Mouse (Mus musculus): ENCODE data around the gene Numa1. TPM values are rescaled to one million over a fixed set of nuclear protein-coding genes. Genes with fewer than 3 reads are reported as not detected.

Numa1 gene
- polyA plus RNA-seq, 1 experiment from 2014 or later = 41.7 TPM

- no peaks in the 10 kb centered on the region for H3K4me1 ChIP-seq
- no peak overlapping the region for H3K4me2 ChIP-seq
- whole genome bisulfite sequencing = 86% methylated on average over 1 of the region's 1 CpGs
- no peak overlapping the region for H3K27ac ChIP-seq (replicated peaks)
- no peaks in the 10 kb centered on the region for H3K9me3 ChIP-seq
- peaks cover 59% of the 10 kb centered on the region for H3K36me3 ChIP-seq
- H3K27me3 ChIP-seq (replicated peaks) = no peaks in the 10 kb centered on the region
- no peak for ATAC-seq (ENCODE audit: extremely low read depth, insufficient number of reproducible peaks, low FRiP score, low TSS enrichment)
- H3K4me3 ChIP-seq = no peak overlapping the region
- H3K9ac ChIP-seq = no peak overlapping the region
Measured at GRCm38 (mm10) chr7:101982735-101983134, 48.8 kb downstream of the Numa1 start.

- Histone ChIP-seq H3K4me2 (no peak overlapping the region), H3K27me3 (replicated peaks) (no peaks in the 10 kb centered on the region), H3K9me3 (no peaks in the 10 kb centered on the region), H3K4me3 (no peak overlapping the region), H3K36me3 (peaks cover 76% of the 10 kb centered on the region), H3K27ac (replicated peaks) (no peak overlapping the region), H3K9ac (no peak overlapping the region), H3K4me1 (no peaks in the 10 kb centered on the region)
- WGBS = 94% methylated on average over 3 of the region's 3 CpGs
- ATAC-seq (ENCODE audit: extremely low read depth, insufficient number of reproducible peaks, low FRiP score, low TSS enrichment) = no peak
Measured at GRCm38 (mm10) chr7:101985081-101985480, 51.2 kb downstream of the Numa1 start.

GRCm38 (mm10) chr7:101994241-101994640 lies 60.3 kb downstream of the Numa1 start:
- peaks cover 100% of the 10 kb centered on the region for H3K36me3 ChIP-seq
- H3K4me3 ChIP-seq = no peak overlapping the region
- H3K27ac ChIP-seq (replicated peaks) = no peak overlapping the region
- no peak for ATAC-seq (ENCODE audit: extremely low read depth, insufficient number of reproducible peaks, low FRiP score, low TSS enrichment)
- H3K27me3 ChIP-seq (replicated peaks) = no peaks in the 10 kb centered on the region
- H3K9ac ChIP-seq = no peak overlapping the region
- no peaks in the 10 kb centered on the region for H3K9me3 ChIP-seq
- no peaks in the 10 kb centered on the region for H3K4me1 ChIP-seq
- 88% methylated on average over 3 of the region's 3 CpGs for WGBS
- H3K4me2 ChIP-seq = no peak overlapping the region

GRCm38 (mm10) chr7:101998194-101998927 lies 64.5 kb downstream of the Numa1 start:
- peaks cover 100% of the 10 kb centered on the region for H3K36me3 ChIP-seq
- no peaks in the 10 kb centered on the region for H3K9me3 ChIP-seq
- H3K9ac ChIP-seq = no peak overlapping the region
- H3K27me3 ChIP-seq (replicated peaks) = no peaks in the 10 kb centered on the region
- no peak overlapping the region for H3K4me3 ChIP-seq
- no peak for ATAC-seq (ENCODE audit: extremely low read depth, insufficient number of reproducible peaks, low FRiP score, low TSS enrichment)
- H3K4me2 ChIP-seq = no peak overlapping the region
- peak overlapping the region; percentile 39; the same call in 1 of the 2 replicates for H3K27ac ChIP-seq (replicated peaks)
- 55% methylated on average over 14 of the region's 14 CpGs for WGBS
- H3K4me1 ChIP-seq = no peaks in the 10 kb centered on the region

GRCm38 (mm10) chr7:101999461-102000151 lies 65.7 kb downstream of the Numa1 start:
- H3K9ac ChIP-seq = no peak overlapping the region
- peaks cover 98% of the 10 kb centered on the region for H3K36me3 ChIP-seq
- 94% methylated on average over 15 of the region's 15 CpGs for WGBS

GRCm38 (mm10) chr7:102000296-102000695 lies 66.4 kb downstream of the Numa1 start:
- WGBS = 90% methylated on average over 8 of the region's 8 CpGs
- no peak overlapping the region for H3K27ac ChIP-seq (replicated peaks)
- no peak for ATAC-seq (ENCODE audit: extremely low read depth, insufficient number of reproducible peaks, low FRiP score, low TSS enrichment)

More at GRCm38 (mm10) chr7:101999461-102000151, 65.7 kb downstream of the Numa1 start:
- no peak overlapping the region for H3K27ac ChIP-seq (replicated peaks)
- H3K4me1 ChIP-seq = no peaks in the 10 kb centered on the region
- no peaks in the 10 kb centered on the region for H3K9me3 ChIP-seq
- H3K4me2 ChIP-seq = no peak overlapping the region
- no peak overlapping the region for H3K4me3 ChIP-seq
- ATAC-seq (ENCODE audit: extremely low read depth, insufficient number of reproducible peaks, low FRiP score, low TSS enrichment) = no peak
- H3K27me3 ChIP-seq (replicated peaks) = no peaks in the 10 kb centered on the region

GRCm38 (mm10) chr7:102000921-102001630 lies 67.2 kb downstream of the Numa1 start:
- H3K27me3 ChIP-seq (replicated peaks) = no peaks in the 10 kb centered on the region
- 87% methylated on average over 26 of the region's 26 CpGs for WGBS
- no peak overlapping the region for H3K4me2 ChIP-seq
- H3K4me1 ChIP-seq = no peaks in the 10 kb centered on the region
- no peak overlapping the region for H3K27ac ChIP-seq (replicated peaks)
- no peak overlapping the region for H3K4me3 ChIP-seq
- H3K9ac ChIP-seq = no peak overlapping the region
- H3K36me3 ChIP-seq = peaks cover 98% of the 10 kb centered on the region
- ATAC-seq (ENCODE audit: extremely low read depth, insufficient number of reproducible peaks, low FRiP score, low TSS enrichment) = no peak
- no peaks in the 10 kb centered on the region for H3K9me3 ChIP-seq

More at GRCm38 (mm10) chr7:102000296-102000695, 66.4 kb downstream of the Numa1 start:
- Histone ChIP-seq H3K9me3 (no peaks in the 10 kb centered on the region), H3K9ac (no peak overlapping the region), H3K4me2 (no peak overlapping the region), H3K4me1 (no peaks in the 10 kb centered on the region), H3K36me3 (peaks cover 98% of the 10 kb centered on the region), H3K27me3 (replicated peaks) (no peaks in the 10 kb centered on the region), H3K4me3 (no peak overlapping the region)

- ATAC-seq (ENCODE audit: extremely low read depth, insufficient number of reproducible peaks, low FRiP score, low TSS enrichment) = no peak
- WGBS = 77% methylated on average over 1 of the region's 1 CpGs
- H3K27me3 ChIP-seq (replicated peaks) = no peaks in the 10 kb centered on the region
- no peak overlapping the region for H3K27ac ChIP-seq (replicated peaks)
- H3K36me3 ChIP-seq = peaks cover 98% of the 10 kb centered on the region
- no peaks in the 10 kb centered on the region for H3K4me1 ChIP-seq
- no peak overlapping the region for H3K4me3 ChIP-seq
- no peaks in the 10 kb centered on the region for H3K9me3 ChIP-seq
- H3K4me2 ChIP-seq = no peak overlapping the region
- no peak overlapping the region for H3K9ac ChIP-seq
Measured at GRCm38 (mm10) chr7:102006520-102006919, 72.6 kb downstream of the Numa1 start.

- 0 out of 2 replicates have a peak overlapping the region, but pooled peaks have one; percentile 15 for H3K27ac ChIP-seq (replicated peaks)
- WGBS = 92% methylated on average over 9 of the region's 9 CpGs
- H3K36me3 ChIP-seq = peaks cover 100% of the 10 kb centered on the region
- H3K27me3 ChIP-seq (replicated peaks) = no peaks in the 10 kb centered on the region
- H3K9ac ChIP-seq = no peak overlapping the region
- no peak overlapping the region for H3K4me3 ChIP-seq
- no peak overlapping the region for H3K4me2 ChIP-seq
- peaks cover 1% of the 10 kb centered on the region; the same call in 1 of the 2 replicates for H3K4me1 ChIP-seq
- no peak for ATAC-seq (ENCODE audit: extremely low read depth, insufficient number of reproducible peaks, low FRiP score, low TSS enrichment)
- no peaks in the 10 kb centered on the region for H3K9me3 ChIP-seq
Measured at GRCm38 (mm10) chr7:102011855-102012254, 77.9 kb downstream of the Numa1 start.

GRCm38 (mm10) chr7:102013416-102013815 lies 79.5 kb downstream of the Numa1 start:
- H3K27ac ChIP-seq (replicated peaks) = no peak overlapping the region
- H3K27me3 ChIP-seq (replicated peaks) = no peaks in the 10 kb centered on the region
- no peaks in the 10 kb centered on the region for H3K9me3 ChIP-seq
- peaks cover 17% of the 10 kb centered on the region; the same call in 1 of the 2 replicates for H3K4me1 ChIP-seq
- peaks cover 100% of the 10 kb centered on the region for H3K36me3 ChIP-seq
- no peak overlapping the region for H3K4me2 ChIP-seq
- WGBS = 89% methylated on average over 8 of the region's 8 CpGs
- no peak for ATAC-seq (ENCODE audit: extremely low read depth, insufficient number of reproducible peaks, low FRiP score, low TSS enrichment)
- no peak overlapping the region for H3K9ac ChIP-seq
- H3K4me3 ChIP-seq = no peak overlapping the region

- Histone ChIP-seq H3K27me3 (replicated peaks) (no peaks in the 10 kb centered on the region), H3K4me2 (no peak overlapping the region), H3K9me3 (no peaks in the 10 kb centered on the region), H3K4me3 (no peak overlapping the region), H3K9ac (no peak overlapping the region), H3K4me1 (peaks cover 18% of the 10 kb centered on the region; the same call in 1 of the 2 replicates), H3K36me3 (peaks cover 100% of the 10 kb centered on the region), H3K27ac (replicated peaks) (no peak overlapping the region)
- WGBS = 79% methylated on average over 2 of the region's 2 CpGs
- no peak for ATAC-seq (ENCODE audit: extremely low read depth, insufficient number of reproducible peaks, low FRiP score, low TSS enrichment)
Measured at GRCm38 (mm10) chr7:102014995-102015394, 81.1 kb downstream of the Numa1 start.
